Mouse (Mus musculus): ENCODE data around the gene Golga4. TPM values are rescaled to one million over a fixed set of nuclear protein-coding genes. Genes with fewer than 3 reads are reported as not detected.

Golga4 gene
- total RNA-seq, 1 experiment from 2014 or later = 99.7 TPM

GRCm38 (mm10) chr9:118488138-118488895 lies 17.8 kb upstream of the Golga4 start:
- peak; percentile 50; the same call in 1 of the 2 replicates for ATAC-seq (replicated peaks; ENCODE audit: insufficient number of reproducible peaks, low FRiP score, low TSS enrichment, poor library complexity, severe bottlenecking)

GRCm38 (mm10) chr9:118488896-118489578 lies 17.0 kb upstream of the Golga4 start:
- no peak for ATAC-seq (replicated peaks; ENCODE audit: insufficient number of reproducible peaks, low FRiP score, low TSS enrichment, poor library complexity, severe bottlenecking)

- peak; percentile 82 for ATAC-seq (replicated peaks; ENCODE audit: insufficient number of reproducible peaks, low FRiP score, low TSS enrichment, poor library complexity, severe bottlenecking)
Measured at GRCm38 (mm10) chr9:118489579-118490019, 16.5 kb upstream of the Golga4 start.

- no peak for ATAC-seq (replicated peaks; ENCODE audit: insufficient number of reproducible peaks, low FRiP score, low TSS enrichment, poor library complexity, severe bottlenecking)
Measured at GRCm38 (mm10) chr9:118491195-118491594, 14.9 kb upstream of the Golga4 start.

- ATAC-seq (replicated peaks; ENCODE audit: insufficient number of reproducible peaks, low FRiP score, low TSS enrichment, poor library complexity, severe bottlenecking) = no peak
Measured at GRCm38 (mm10) chr9:118492932-118493698, 13.0 kb upstream of the Golga4 start.

GRCm38 (mm10) chr9:118494106-118494505 lies 12.0 kb upstream of the Golga4 start:
- ATAC-seq (replicated peaks; ENCODE audit: insufficient number of reproducible peaks, low FRiP score, low TSS enrichment, poor library complexity, severe bottlenecking) = no peak

GRCm38 (mm10) chr9:118495933-118496332 lies 10.1 kb upstream of the Golga4 start:
- ATAC-seq (replicated peaks; ENCODE audit: insufficient number of reproducible peaks, low FRiP score, low TSS enrichment, poor library complexity, severe bottlenecking) = no peak

GRCm38 (mm10) chr9:118496952-118497351 lies 9.1 kb upstream of the Golga4 start:
- ATAC-seq (replicated peaks; ENCODE audit: insufficient number of reproducible peaks, low FRiP score, low TSS enrichment, poor library complexity, severe bottlenecking) = no peak

- ATAC-seq (replicated peaks; ENCODE audit: insufficient number of reproducible peaks, low FRiP score, low TSS enrichment, poor library complexity, severe bottlenecking) = no peak
Measured at GRCm38 (mm10) chr9:118498061-118498460, 8.0 kb upstream of the Golga4 start.

GRCm38 (mm10) chr9:118500963-118501362 lies 5.1 kb upstream of the Golga4 start:
- ATAC-seq (replicated peaks; ENCODE audit: insufficient number of reproducible peaks, low FRiP score, low TSS enrichment, poor library complexity, severe bottlenecking) = no peak

GRCm38 (mm10) chr9:118504656-118505055 lies 1.4 kb upstream of the Golga4 start:
- ATAC-seq (replicated peaks; ENCODE audit: insufficient number of reproducible peaks, low FRiP score, low TSS enrichment, poor library complexity, severe bottlenecking) = no peak

GRCm38 (mm10) chr9:118506404-118507231 lies 551 bp downstream of the Golga4 start:
- ATAC-seq (replicated peaks; ENCODE audit: insufficient number of reproducible peaks, low FRiP score, low TSS enrichment, poor library complexity, severe bottlenecking) = peak; percentile 18; the same call in 1 of the 2 replicates

GRCm38 (mm10) chr9:118507552-118507951 lies 1.5 kb downstream of the Golga4 start:
- ATAC-seq (replicated peaks; ENCODE audit: insufficient number of reproducible peaks, low FRiP score, low TSS enrichment, poor library complexity, severe bottlenecking) = no peak

- no peak for ATAC-seq (replicated peaks; ENCODE audit: insufficient number of reproducible peaks, low FRiP score, low TSS enrichment, poor library complexity, severe bottlenecking)
Measured at GRCm38 (mm10) chr9:118508601-118509000, 2.5 kb downstream of the Golga4 start.

- ATAC-seq (replicated peaks; ENCODE audit: insufficient number of reproducible peaks, low FRiP score, low TSS enrichment, poor library complexity, severe bottlenecking) = no peak
Measured at GRCm38 (mm10) chr9:118510941-118511690, 5.0 kb downstream of the Golga4 start.

- ATAC-seq (replicated peaks; ENCODE audit: insufficient number of reproducible peaks, low FRiP score, low TSS enrichment, poor library complexity, severe bottlenecking) = no peak
Measured at GRCm38 (mm10) chr9:118512681-118513233, 6.7 kb downstream of the Golga4 start.

GRCm38 (mm10) chr9:118515476-118515875 lies 9.4 kb downstream of the Golga4 start:
- no peak for ATAC-seq (replicated peaks; ENCODE audit: insufficient number of reproducible peaks, low FRiP score, low TSS enrichment, poor library complexity, severe bottlenecking)

- no peak for ATAC-seq (replicated peaks; ENCODE audit: insufficient number of reproducible peaks, low FRiP score, low TSS enrichment, poor library complexity, severe bottlenecking)
Measured at GRCm38 (mm10) chr9:118516162-118516561, 10.1 kb downstream of the Golga4 start.
